Comparison of ENCODE assay signal across 10 mouse cellular contexts in the genomic region with DNA sequence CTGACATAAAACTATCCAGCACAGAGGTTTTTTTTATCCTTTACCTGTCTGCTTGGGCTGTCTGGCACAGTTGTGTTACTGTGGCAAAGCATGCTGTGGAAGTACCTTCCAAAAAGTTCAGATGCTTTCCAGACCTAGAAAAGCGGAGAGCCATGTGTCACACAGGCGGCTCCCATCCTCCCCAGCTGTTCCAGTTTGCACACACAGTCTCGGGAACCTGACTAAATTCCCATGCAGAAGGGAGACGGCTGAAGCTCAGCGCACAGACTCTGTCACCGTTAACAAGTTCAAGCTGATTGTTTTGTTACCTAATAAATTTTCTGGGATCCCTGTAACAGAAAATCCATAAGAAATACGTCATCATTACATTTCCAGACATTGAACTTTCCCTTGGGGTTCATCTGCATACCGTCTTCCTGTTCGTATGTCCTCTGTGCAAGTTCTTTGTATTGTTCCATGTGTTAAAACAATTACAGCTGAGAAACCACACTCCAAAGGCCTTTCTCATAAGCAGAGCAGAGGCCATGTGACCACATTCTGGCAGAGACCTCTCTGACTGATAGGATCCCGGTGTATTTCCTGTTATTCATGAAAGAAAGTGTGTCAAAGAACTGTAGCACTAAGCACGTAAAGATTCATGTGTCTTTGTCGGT.
DNase-seq lines count a peak whose midpoint lies in the region; ATAC-seq lines count a peak whose summit lies in the region.
"Had no signal": no experiment of that assay in that cellular context is flagged by ENCODE, and none has a peak within 500 bp of the region (broad histone marks: within the 10 kb centered on the region; RNA-seq: fewer than 3 reads in every experiment).

No protein-coding gene starts in this region.

- no peak overlapping the region for H3K9ac ChIP-seq in limb, embryonic 13.5 days
- H3K9ac ChIP-seq: hindbrain, embryonic 15.5 days; midbrain, embryonic 12.5 days had no signal

- peaks cover 50% of the 10 kb centered on the region for H3K4me1 ChIP-seq in limb, embryonic 13.5 days
- H3K4me1 ChIP-seq: midbrain, embryonic 12.5 days had no signal

- WGBS in limb, embryonic 13.5 days = 25% methylated on average over 12 of the region's 12 CpGs

- no peaks in the 10 kb centered on the region for H3K27me3 ChIP-seq in limb, embryonic 13.5 days
- H3K27me3 ChIP-seq: hindbrain, embryonic 15.5 days; midbrain, embryonic 12.5 days had no signal

- no peak overlapping the region for H3K4me3 ChIP-seq in limb, embryonic 13.5 days
- H3K4me3 ChIP-seq: hindbrain, embryonic 15.5 days; midbrain, embryonic 12.5 days had no signal

- H3K27ac ChIP-seq in limb, embryonic 13.5 days = peak overlapping the region; percentile 82
- H3K27ac ChIP-seq: hindbrain, embryonic 15.5 days; midbrain, embryonic 12.5 days had no signal

- H3K9me3 ChIP-seq in limb, embryonic 13.5 days = peaks cover 4% of the 10 kb centered on the region; the same call in 1 of the 2 replicates
- H3K9me3 ChIP-seq: hindbrain, embryonic 15.5 days; midbrain, embryonic 12.5 days had no signal

- peaks cover 10% of the 10 kb centered on the region for H3K36me3 ChIP-seq in limb, embryonic 13.5 days
- H3K36me3 ChIP-seq: hindbrain, embryonic 15.5 days; midbrain, embryonic 12.5 days had no signal

- H3K4me2 ChIP-seq in limb, embryonic 13.5 days (replicated peaks) = no peak overlapping the region
- H3K4me2 ChIP-seq: hindbrain, embryonic 15.5 days; midbrain, embryonic 12.5 days had no signal

- DNase-seq in frontal cortex, postnatal 36 days (ENCODE audit: low spot score in 2 of 2) = no peak
- peak; percentile 61 for DNase-seq in CD4-positive helper T cell, adult 2 months (ENCODE audit: low read depth, low spot score)
- DNase-seq in heart, adult 9 months (ENCODE audit: low spot score in 2 of 2) = peak; percentile 63 to 88
- DNase-seq in cerebellum, adult 8-10 months = no peak
- DNase-seq in urinary bladder, adult 18-20 months (ENCODE audit: low spot score in 2 of 2) = no peak
- no peak for DNase-seq in left cerebral cortex, adult 18-20 months (ENCODE audit: low spot score in 2 of 2)

- ATAC-seq in frontal cortex, adult (ENCODE audit: low TSS enrichment) = peak; percentile 74
- peak; percentile 92 for ATAC-seq in limb, embryonic 13.5 days (ENCODE audit: low FRiP score, low read depth)

Comparison
In these comparisons a context has a peak if more than half of its experiments do, and no peak if none do; other contexts are left out.
1. DNase-seq: peak in CD4-positive helper T cell, adult 2 months (single experiment) and heart, adult 9 months (2 of 2); none in frontal cortex, postnatal 36 days (0 of 2), cerebellum, adult 8-10 months (single experiment), urinary bladder, adult 18-20 months (0 of 2) and left cerebral cortex, adult 18-20 months (0 of 2).